Mouse (Mus musculus): Measurements from ENCODE around the gene Tnfsf11. TPM values are rescaled to one million over a fixed set of nuclear protein-coding genes. Genes with fewer than 3 reads are reported as not detected.

Gene Tnfsf11
- polyA plus RNA-seq, 1 experiment from 2014 or later = not detected

DNA sequence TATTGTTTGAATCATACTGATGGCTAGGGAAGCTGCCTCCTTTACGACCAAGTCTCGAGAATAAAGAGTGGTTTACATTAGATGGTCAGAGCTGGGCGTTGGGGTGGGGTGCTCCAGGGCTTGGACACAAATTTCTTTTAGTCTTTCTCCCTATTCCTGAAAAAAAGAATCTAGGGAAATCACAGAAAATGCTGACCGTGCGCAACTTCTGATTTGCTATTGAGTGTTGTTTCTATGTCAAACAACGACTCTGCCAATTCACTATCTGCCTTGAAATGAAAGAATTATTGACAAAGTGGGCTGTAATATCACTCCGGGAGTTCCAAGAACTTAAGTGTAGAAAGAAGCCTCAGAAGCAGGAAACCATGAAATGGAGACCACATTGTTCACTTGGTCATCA lies 23.5 kb upstream of the Tnfsf11 start:
- WGBS = 80% methylated on average over 7 of the region's 7 CpGs
- Histone ChIP-seq H3K27me3 (ENCODE audit: control insufficient read depth, insufficient read depth, low read length) (no peaks in the 10 kb centered on the region), H3K36me3 (ENCODE audit: control insufficient read depth, insufficient read depth, low read length) (no peaks in the 10 kb centered on the region), H3K9ac (replicated peaks; ENCODE audit: low read length) (no peak overlapping the region), H3K4me3 (replicated peaks; ENCODE audit: low read depth, low read length) (no peak overlapping the region), H3K9me3 (ENCODE audit: control insufficient read depth, low read length) (no peaks in the 10 kb centered on the region), H3K4me1 (ENCODE audit: control insufficient read depth, insufficient read depth, low read length) (no peaks in the 10 kb centered on the region), H3K27ac (replicated peaks; ENCODE audit: low read depth, low read length) (no peak overlapping the region), H3K4me2 (ENCODE audit: low read length) (no peak overlapping the region)
- DNase-seq (no peak), ATAC-seq (ENCODE audit: low FRiP score, low TSS enrichment) (no peak)

GRCm38 (mm10) chr14:78330576-78331300 lies 22.9 kb upstream of the Tnfsf11 start:
- DNase-seq = no peak
- 62% methylated on average over 11 of the region's 11 CpGs for WGBS

DNA sequence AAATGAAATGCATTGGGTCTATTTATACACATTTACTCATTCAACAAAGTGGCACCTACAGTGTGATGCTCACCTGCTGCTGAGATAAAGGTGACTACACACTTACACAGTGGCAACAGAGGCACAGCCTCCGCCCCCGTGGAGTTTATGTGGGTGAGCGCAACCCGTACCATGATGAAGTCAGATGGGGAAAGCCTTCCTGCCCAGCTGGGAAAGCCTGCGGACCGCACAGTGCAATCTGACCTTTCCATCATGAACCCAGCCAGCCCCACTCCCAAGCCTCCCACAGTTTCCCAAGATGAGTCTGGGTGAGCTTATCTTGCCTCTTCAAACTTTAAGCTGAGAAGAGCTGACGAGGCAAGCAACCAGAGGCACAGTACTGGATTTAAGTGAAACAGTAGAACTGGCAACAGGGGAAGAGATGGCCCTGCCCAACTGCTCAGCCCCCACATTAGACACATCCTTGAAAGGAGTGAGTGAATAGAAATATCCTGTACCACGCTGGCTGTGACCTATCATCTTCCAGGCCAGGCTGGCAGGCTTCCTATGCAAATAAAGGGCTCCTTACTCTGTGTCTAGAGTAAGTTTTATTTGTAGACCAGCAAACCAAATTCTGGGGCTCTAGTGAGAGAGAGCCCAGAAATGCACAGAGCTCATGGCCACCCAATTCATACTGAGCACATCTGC lies 22.1 kb upstream of the Tnfsf11 start:
- Histone ChIP-seq H3K9ac (replicated peaks; ENCODE audit: low read length) (no peak overlapping the region), H3K4me3 (replicated peaks; ENCODE audit: low read depth, low read length) (no peak overlapping the region), H3K4me1 (ENCODE audit: control insufficient read depth, insufficient read depth, low read length) (no peaks in the 10 kb centered on the region), H3K9me3 (ENCODE audit: control insufficient read depth, low read length) (no peaks in the 10 kb centered on the region), H3K4me2 (ENCODE audit: low read length) (no peak overlapping the region), H3K36me3 (ENCODE audit: control insufficient read depth, insufficient read depth, low read length) (no peaks in the 10 kb centered on the region), H3K27me3 (ENCODE audit: control insufficient read depth, insufficient read depth, low read length) (no peaks in the 10 kb centered on the region), H3K27ac (replicated peaks; ENCODE audit: low read depth, low read length) (no peak overlapping the region)
- no peak for DNase-seq
- WGBS = 85% methylated on average over 8 of the region's 8 CpGs
- ATAC-seq (ENCODE audit: low FRiP score, low TSS enrichment) = no peak

More at GRCm38 (mm10) chr14:78330576-78331300, 22.9 kb upstream of the Tnfsf11 start:
- H3K27ac ChIP-seq (replicated peaks; ENCODE audit: low read depth, low read length) = no peak overlapping the region
- no peak overlapping the region for H3K4me3 ChIP-seq (replicated peaks; ENCODE audit: low read depth, low read length)
- no peaks in the 10 kb centered on the region for H3K27me3 ChIP-seq (ENCODE audit: control insufficient read depth, insufficient read depth, low read length)
- H3K36me3 ChIP-seq (ENCODE audit: control insufficient read depth, insufficient read depth, low read length) = no peaks in the 10 kb centered on the region
- no peak overlapping the region for H3K9ac ChIP-seq (replicated peaks; ENCODE audit: low read length)
- ATAC-seq (ENCODE audit: low FRiP score, low TSS enrichment) = no peak
- no peaks in the 10 kb centered on the region for H3K4me1 ChIP-seq (ENCODE audit: control insufficient read depth, insufficient read depth, low read length)
- H3K4me2 ChIP-seq (ENCODE audit: low read length) = no peak overlapping the region
- H3K9me3 ChIP-seq (ENCODE audit: control insufficient read depth, low read length) = no peaks in the 10 kb centered on the region

DNA sequence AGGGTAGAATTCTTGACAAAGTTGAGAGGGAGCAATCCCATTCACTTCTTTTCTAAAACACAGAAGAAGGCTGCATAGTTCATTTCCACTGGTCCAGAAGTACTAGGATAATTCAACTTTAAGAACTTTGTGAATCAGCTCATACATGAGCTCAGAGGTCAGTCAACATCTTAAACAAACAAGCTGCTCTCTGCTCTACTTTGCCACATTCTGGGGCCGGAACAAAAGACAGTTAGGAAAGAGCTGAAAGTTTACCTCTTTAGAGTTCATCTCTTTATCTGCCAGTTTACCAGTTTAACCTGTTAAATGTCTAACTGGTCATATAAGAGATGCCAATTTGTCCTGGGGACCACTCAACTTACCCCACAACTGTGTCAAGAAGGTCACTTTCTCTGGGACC lies 15.5 kb upstream of the Tnfsf11 start:
- WGBS = 85% methylated on average over 1 of the region's 1 CpGs
- H3K27me3 ChIP-seq (ENCODE audit: control insufficient read depth, insufficient read depth, low read length) = no peaks in the 10 kb centered on the region
- H3K4me3 ChIP-seq (replicated peaks; ENCODE audit: low read depth, low read length) = no peak overlapping the region
- H3K4me1 ChIP-seq (ENCODE audit: control insufficient read depth, insufficient read depth, low read length) = no peaks in the 10 kb centered on the region
- H3K9me3 ChIP-seq (ENCODE audit: control insufficient read depth, low read length) = no peaks in the 10 kb centered on the region
- H3K27ac ChIP-seq (replicated peaks; ENCODE audit: low read depth, low read length) = no peak overlapping the region
- no peak overlapping the region for H3K4me2 ChIP-seq (ENCODE audit: low read length)
- no peaks in the 10 kb centered on the region for H3K36me3 ChIP-seq (ENCODE audit: control insufficient read depth, insufficient read depth, low read length)
- ATAC-seq (ENCODE audit: low FRiP score, low TSS enrichment) (no peak), DNase-seq (no peak)
- H3K9ac ChIP-seq (replicated peaks; ENCODE audit: low read length) = no peak overlapping the region

DNA sequence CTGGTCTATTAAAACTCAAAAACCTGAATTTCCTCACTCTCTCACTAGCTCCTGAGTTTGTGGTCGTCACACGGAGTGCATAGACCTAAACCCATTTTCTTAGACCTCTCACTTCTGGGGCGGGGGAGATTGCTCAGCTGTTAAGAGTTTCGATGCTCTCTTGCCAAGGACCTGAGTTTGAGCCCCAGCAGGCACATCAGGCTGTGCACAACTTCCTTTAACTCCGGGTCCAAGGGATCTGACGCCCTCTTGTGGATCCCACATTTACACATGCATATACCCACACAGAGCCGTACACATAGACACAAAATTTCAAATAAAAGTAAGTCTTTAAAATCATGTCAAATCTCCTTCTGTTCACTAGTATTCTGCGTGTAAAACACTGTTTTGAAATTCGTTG lies 15.1 kb upstream of the Tnfsf11 start:
- H3K27ac ChIP-seq (replicated peaks; ENCODE audit: low read depth, low read length) = no peak overlapping the region
- WGBS = 85% methylated on average over 9 of the region's 9 CpGs
- H3K4me3 ChIP-seq (replicated peaks; ENCODE audit: low read depth, low read length) = no peak overlapping the region
- H3K9me3 ChIP-seq (ENCODE audit: control insufficient read depth, low read length) = no peaks in the 10 kb centered on the region
- no peak for ATAC-seq (ENCODE audit: low FRiP score, low TSS enrichment)
- H3K4me2 ChIP-seq (ENCODE audit: low read length) = no peak overlapping the region
- H3K9ac ChIP-seq (replicated peaks; ENCODE audit: low read length) = no peak overlapping the region
- no peaks in the 10 kb centered on the region for H3K36me3 ChIP-seq (ENCODE audit: control insufficient read depth, insufficient read depth, low read length)
- no peaks in the 10 kb centered on the region for H3K4me1 ChIP-seq (ENCODE audit: control insufficient read depth, insufficient read depth, low read length)
- H3K27me3 ChIP-seq (ENCODE audit: control insufficient read depth, insufficient read depth, low read length) = no peaks in the 10 kb centered on the region
- DNase-seq = no peak

DNA sequence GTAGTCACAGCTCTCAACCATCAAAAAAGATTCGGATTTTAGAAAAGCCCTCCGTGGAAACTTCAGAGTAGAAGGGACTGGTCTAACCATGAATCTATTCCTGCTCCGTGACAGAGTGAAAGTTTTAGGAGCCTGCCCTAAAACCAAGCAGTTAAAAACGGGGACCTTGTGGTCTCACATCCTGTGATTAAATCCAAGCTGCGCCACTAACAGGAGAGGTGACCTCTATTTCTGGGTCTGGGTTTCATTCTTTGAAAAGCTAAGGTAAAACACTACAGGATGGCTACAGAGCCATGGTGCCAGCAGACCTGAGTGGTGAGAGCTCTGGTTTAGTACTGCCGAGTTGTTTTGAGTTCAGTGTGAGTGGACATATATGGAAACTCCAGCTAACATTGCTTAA lies 12.4 kb upstream of the Tnfsf11 start:
- no peak overlapping the region for H3K4me3 ChIP-seq (replicated peaks; ENCODE audit: low read depth, low read length)
- H3K4me1 ChIP-seq (ENCODE audit: control insufficient read depth, insufficient read depth, low read length) = no peaks in the 10 kb centered on the region
- H3K9me3 ChIP-seq (ENCODE audit: control insufficient read depth, low read length) = no peaks in the 10 kb centered on the region
- no peaks in the 10 kb centered on the region for H3K27me3 ChIP-seq (ENCODE audit: control insufficient read depth, insufficient read depth, low read length)
- no peaks in the 10 kb centered on the region for H3K36me3 ChIP-seq (ENCODE audit: control insufficient read depth, insufficient read depth, low read length)
- H3K4me2 ChIP-seq (ENCODE audit: low read length) = no peak overlapping the region
- ATAC-seq (ENCODE audit: low FRiP score, low TSS enrichment) (no peak), DNase-seq (no peak)
- H3K9ac ChIP-seq (replicated peaks; ENCODE audit: low read length) = no peak overlapping the region
- 91% methylated on average over 6 of the region's 6 CpGs for WGBS
- no peak overlapping the region for H3K27ac ChIP-seq (replicated peaks; ENCODE audit: low read depth, low read length)

DNA sequence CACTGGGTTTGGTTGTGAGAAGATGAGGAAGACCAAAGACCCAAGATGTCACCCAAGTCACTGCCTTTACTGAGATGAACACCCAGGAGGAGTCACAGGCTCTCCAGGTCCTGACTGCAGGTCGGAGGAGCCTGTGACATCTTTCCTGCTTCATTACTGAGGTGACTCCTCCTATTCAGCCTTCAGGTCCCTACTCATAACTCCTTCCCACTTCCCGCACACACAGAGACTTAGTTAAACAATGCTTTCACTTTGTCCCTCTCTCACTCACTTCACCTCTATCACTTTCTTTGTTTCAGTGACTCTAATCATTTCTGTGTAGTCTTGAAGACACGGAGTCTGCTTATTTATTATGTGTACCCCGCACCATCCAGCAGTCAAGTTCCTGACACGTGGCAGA lies 11.7 kb upstream of the Tnfsf11 start:
- Histone ChIP-seq H3K4me3 (replicated peaks; ENCODE audit: low read depth, low read length) (no peak overlapping the region), H3K9ac (replicated peaks; ENCODE audit: low read length) (no peak overlapping the region), H3K4me1 (ENCODE audit: control insufficient read depth, insufficient read depth, low read length) (no peaks in the 10 kb centered on the region), H3K9me3 (ENCODE audit: control insufficient read depth, low read length) (no peaks in the 10 kb centered on the region), H3K27ac (replicated peaks; ENCODE audit: low read depth, low read length) (no peak overlapping the region), H3K36me3 (ENCODE audit: control insufficient read depth, insufficient read depth, low read length) (no peaks in the 10 kb centered on the region), H3K27me3 (ENCODE audit: control insufficient read depth, insufficient read depth, low read length) (no peaks in the 10 kb centered on the region), H3K4me2 (ENCODE audit: low read length) (no peak overlapping the region)
- DNase-seq (no peak), ATAC-seq (ENCODE audit: low FRiP score, low TSS enrichment) (no peak)
- 83% methylated on average over 5 of the region's 5 CpGs for WGBS

- Histone ChIP-seq H3K4me3 (replicated peaks; ENCODE audit: low read depth, low read length) (no peak overlapping the region), H3K27ac (replicated peaks; ENCODE audit: low read depth, low read length) (no peak overlapping the region), H3K36me3 (ENCODE audit: control insufficient read depth, insufficient read depth, low read length) (no peaks in the 10 kb centered on the region), H3K9ac (replicated peaks; ENCODE audit: low read length) (no peak overlapping the region), H3K27me3 (ENCODE audit: control insufficient read depth, insufficient read depth, low read length) (no peaks in the 10 kb centered on the region), H3K9me3 (ENCODE audit: control insufficient read depth, low read length) (no peaks in the 10 kb centered on the region), H3K4me1 (ENCODE audit: control insufficient read depth, insufficient read depth, low read length) (no peaks in the 10 kb centered on the region), H3K4me2 (ENCODE audit: low read length) (no peak overlapping the region)
- DNase-seq = no peak
- ATAC-seq (ENCODE audit: low FRiP score, low TSS enrichment) = no peak
- 83% methylated on average over 3 of the region's 3 CpGs for WGBS
Observed at GRCm38 (mm10) chr14:78319000-78319399, 11.2 kb upstream of the Tnfsf11 start.

GRCm38 (mm10) chr14:78317623-78318022 lies 9.8 kb upstream of the Tnfsf11 start:
- no peak overlapping the region for H3K27ac ChIP-seq (replicated peaks; ENCODE audit: low read depth, low read length)
- no peaks in the 10 kb centered on the region for H3K9me3 ChIP-seq (ENCODE audit: control insufficient read depth, low read length)
- no peak for DNase-seq
- H3K36me3 ChIP-seq (ENCODE audit: control insufficient read depth, insufficient read depth, low read length) = no peaks in the 10 kb centered on the region
- WGBS = 86% methylated on average over 5 of the region's 5 CpGs
- no peak overlapping the region for H3K4me2 ChIP-seq (ENCODE audit: low read length)
- no peak for ATAC-seq (ENCODE audit: low FRiP score, low TSS enrichment)
- no peaks in the 10 kb centered on the region for H3K27me3 ChIP-seq (ENCODE audit: control insufficient read depth, insufficient read depth, low read length)
- H3K9ac ChIP-seq (replicated peaks; ENCODE audit: low read length) = no peak overlapping the region
- no peaks in the 10 kb centered on the region for H3K4me1 ChIP-seq (ENCODE audit: control insufficient read depth, insufficient read depth, low read length)
- H3K4me3 ChIP-seq (replicated peaks; ENCODE audit: low read depth, low read length) = no peak overlapping the region
